Mouse (Mus musculus) heart, embryonic 11.5 days (tissue): ENCODE measurements at regions not wholly inside any gene's neighbourhood (a gene's known extent, or its start where the extent isn't known, plus 50 kb on each side); places are given as distances from the start of the nearest gene placed in this dataset.
A peak's percentile ranks its signal among the peaks of the same experiment; 100 is the strongest.

Experiments
- ATAC-seq: fragments of 200-750 bp; cut with Nextera tagmentation; replicated peaks from 2 replicates; pipeline ENCODE4 v1.8.0; 2017; ENCODE audit warnings: moderate library complexity; ENCODE audit not compliant: insufficient number of reproducible peaks, low FRiP score, low TSS enrichment
- H3K27ac ChIP-seq: fragments of 300-500 bp; sonication (generic); 2 replicates; pipeline ENCODE4 v1.5.1; 2014; ENCODE audit warnings: mild to moderate bottlenecking, low read depth, low read length
- H3K27me3 ChIP-seq: fragments of 300-500 bp; sonication (generic); 2 replicates; pipeline ENCODE4 v1.6.1; 2014; ENCODE audit warnings: mild to moderate bottlenecking, low read length, mixed read lengths; ENCODE audit not compliant: control insufficient read depth, insufficient read depth
- H3K36me3 ChIP-seq: fragments of 300-500 bp; sonication (generic); 2 replicates; pipeline ENCODE4 v1.6.1; 2014; ENCODE audit warnings: mild to moderate bottlenecking, low read length, moderate library complexity, mixed read lengths; ENCODE audit not compliant: control insufficient read depth, insufficient read depth
- H3K4me1 ChIP-seq: fragments of 300-500 bp; sonication (generic); 2 replicates; pipeline ENCODE4 v1.6.1; 2014; ENCODE audit warnings: low read length; ENCODE audit not compliant: control insufficient read depth, insufficient read depth
- H3K4me2 ChIP-seq: fragments of 300-500 bp; sonication (generic); 2 replicates; pipeline ENCODE4 v1.6.1; 2014; ENCODE audit warnings: mild to moderate bottlenecking, moderate library complexity
- H3K4me3 ChIP-seq: fragments of 300-500 bp; sonication (generic); 2 replicates; pipeline ENCODE4 v1.5.1; 2014; ENCODE audit warnings: low read depth, low read length
- H3K9ac ChIP-seq: fragments of 300-500 bp; sonication (generic); 2 replicates; pipeline ENCODE4 v1.6.1; 2014; ENCODE audit warnings: mild to moderate bottlenecking, low read depth, low read length, moderate library complexity
- H3K9me3 ChIP-seq: fragments of 300-500 bp; sonication (generic); replicated peaks from 2 replicates; pipeline ENCODE4 v1.6.1; 2016; ENCODE audit warnings: low read length; ENCODE audit not compliant: control insufficient read depth
- WGBS: fragments of 180-500 bp; shearing (Covaris S2); extraction: QIAGEN DNeasy Blood & Tissue Kit; methylation state at CpG from one replicate; pipeline ENCODE4 v1.1.7; 2014; ENCODE audit not compliant: insufficient replicate concordance; 5-methylcytosine and 5-hydroxymethylcytosine counted together

DNA sequence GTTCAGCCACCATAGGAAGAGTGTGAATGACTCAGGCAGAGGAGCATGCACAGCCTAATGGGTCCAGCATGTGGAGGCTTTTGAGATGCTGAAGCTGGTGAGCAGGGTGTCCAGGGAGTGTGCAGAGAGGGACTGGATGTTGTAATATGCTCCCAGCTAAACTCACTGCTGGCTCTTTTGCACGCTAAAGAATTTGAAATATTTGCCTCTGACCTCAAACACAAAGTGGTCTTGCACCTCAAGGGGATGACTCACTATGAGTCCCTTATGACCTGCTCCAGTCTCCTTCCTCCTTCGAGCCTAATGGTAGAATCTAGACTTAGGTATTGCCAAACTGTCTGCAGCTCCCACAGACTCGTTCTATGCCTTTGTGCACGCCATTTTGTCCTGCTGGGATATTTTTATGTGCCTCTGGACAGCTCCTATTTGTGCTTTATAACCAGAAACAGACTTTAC lies 55.0 kb upstream of the Slit3 start:
- no peak for ATAC-seq
- no peak overlapping the region for H3K4me3 ChIP-seq
- 55% methylated on average over 4 of the region's 4 CpGs for WGBS

DNA sequence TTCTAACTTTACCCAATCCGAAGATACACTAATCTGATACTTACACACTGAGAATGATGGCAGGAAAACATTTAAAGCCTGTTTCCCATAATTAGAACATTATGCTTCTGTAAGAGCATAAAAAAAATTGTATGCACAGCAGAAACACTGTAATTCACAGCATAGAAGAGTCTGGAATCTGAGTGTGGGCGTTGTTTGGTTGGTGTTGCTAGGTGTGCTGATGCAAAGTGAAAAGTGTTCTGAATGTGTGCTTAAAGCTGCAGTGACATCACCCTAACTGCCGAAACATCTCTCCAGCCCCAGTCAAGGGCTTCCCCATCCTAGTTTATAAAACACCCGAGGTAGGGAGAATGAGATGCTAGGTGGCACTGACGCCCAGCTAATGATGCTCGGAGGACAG lies 63.2 kb upstream of the Slit3 start:
- Histone ChIP-seq H3K4me3 (no peak overlapping the region), H3K4me2 (no peak overlapping the region), H3K27me3 (no peaks in the 10 kb centered on the region), H3K27ac (no peak overlapping the region), H3K9ac (no peak overlapping the region), H3K4me1 (peaks cover 8% of the 10 kb centered on the region; the same call in 1 of the 2 replicates), H3K36me3 (no peaks in the 10 kb centered on the region), H3K9me3 (no peaks in the 10 kb centered on the region)
- ATAC-seq: no peak
- WGBS: 79% methylated on average over 6 of the region's 6 CpGs

More for the DNA sequence above, 55.0 kb upstream of the Slit3 start:
- Histone ChIP-seq H3K4me2 (no peak overlapping the region), H3K27me3 (no peaks in the 10 kb centered on the region), H3K27ac (no peak overlapping the region), H3K9ac (no peak overlapping the region), H3K4me1 (peaks cover 4% of the 10 kb centered on the region; the same call in 1 of the 2 replicates), H3K36me3 (no peaks in the 10 kb centered on the region), H3K9me3 (no peaks in the 10 kb centered on the region)

DNA sequence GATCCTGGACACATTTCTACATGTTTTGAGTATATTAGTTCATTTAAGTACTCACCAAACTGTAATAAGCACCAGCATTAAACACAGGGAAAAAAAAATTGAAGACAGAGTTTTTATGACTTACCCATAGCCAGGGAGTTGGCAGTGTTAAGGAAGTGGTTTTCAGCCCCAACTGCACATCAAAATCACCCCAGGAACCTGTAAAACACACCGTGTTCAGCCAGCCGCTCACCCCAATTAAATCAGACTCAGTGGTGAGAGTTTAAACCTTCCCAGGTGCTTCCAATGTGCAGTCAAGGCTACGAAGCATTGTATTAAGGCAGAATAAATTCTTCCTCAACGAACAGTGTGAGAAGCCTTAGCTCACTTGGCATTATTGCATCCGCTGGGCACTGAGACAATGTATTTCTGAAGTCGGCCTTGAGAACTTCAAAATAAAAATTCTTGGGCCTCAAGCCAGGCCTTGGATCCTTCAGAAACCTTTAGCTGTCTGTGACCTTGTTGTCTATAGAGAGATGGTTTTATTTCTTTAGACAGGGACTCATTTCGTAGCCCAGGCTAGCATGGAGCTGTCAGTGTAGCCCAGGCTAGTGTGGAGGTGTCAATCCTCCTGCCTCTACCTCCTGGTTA lies 65.4 kb upstream of the Slit3 start:
- Histone ChIP-seq H3K4me1 (peaks cover 8% of the 10 kb centered on the region; the same call in 1 of the 2 replicates), H3K9me3 (no peaks in the 10 kb centered on the region), H3K27me3 (no peaks in the 10 kb centered on the region), H3K4me2 (no peak overlapping the region), H3K27ac (no peak overlapping the region), H3K9ac (no peak overlapping the region), H3K4me3 (no peak overlapping the region), H3K36me3 (no peaks in the 10 kb centered on the region)
- 87% methylated on average over 7 of the region's 7 CpGs for WGBS
- no peak for ATAC-seq

- H3K9me3 ChIP-seq: no peaks in the 10 kb centered on the region
- H3K27ac ChIP-seq: no peak overlapping the region
- ATAC-seq: no peak
- 30% methylated on average over 2 of the region's 2 CpGs for WGBS
- no peaks in the 10 kb centered on the region for H3K27me3 ChIP-seq
- H3K36me3 ChIP-seq: no peaks in the 10 kb centered on the region
- H3K4me1 ChIP-seq: peaks cover 8% of the 10 kb centered on the region; the same call in 1 of the 2 replicates
- no peak overlapping the region for H3K9ac ChIP-seq
- H3K4me3 ChIP-seq: no peak overlapping the region
- no peak overlapping the region for H3K4me2 ChIP-seq
Measured at GRCm38 (mm10) chr11:35053613-35053950, 67.4 kb upstream of the Slit3 start.

DNA sequence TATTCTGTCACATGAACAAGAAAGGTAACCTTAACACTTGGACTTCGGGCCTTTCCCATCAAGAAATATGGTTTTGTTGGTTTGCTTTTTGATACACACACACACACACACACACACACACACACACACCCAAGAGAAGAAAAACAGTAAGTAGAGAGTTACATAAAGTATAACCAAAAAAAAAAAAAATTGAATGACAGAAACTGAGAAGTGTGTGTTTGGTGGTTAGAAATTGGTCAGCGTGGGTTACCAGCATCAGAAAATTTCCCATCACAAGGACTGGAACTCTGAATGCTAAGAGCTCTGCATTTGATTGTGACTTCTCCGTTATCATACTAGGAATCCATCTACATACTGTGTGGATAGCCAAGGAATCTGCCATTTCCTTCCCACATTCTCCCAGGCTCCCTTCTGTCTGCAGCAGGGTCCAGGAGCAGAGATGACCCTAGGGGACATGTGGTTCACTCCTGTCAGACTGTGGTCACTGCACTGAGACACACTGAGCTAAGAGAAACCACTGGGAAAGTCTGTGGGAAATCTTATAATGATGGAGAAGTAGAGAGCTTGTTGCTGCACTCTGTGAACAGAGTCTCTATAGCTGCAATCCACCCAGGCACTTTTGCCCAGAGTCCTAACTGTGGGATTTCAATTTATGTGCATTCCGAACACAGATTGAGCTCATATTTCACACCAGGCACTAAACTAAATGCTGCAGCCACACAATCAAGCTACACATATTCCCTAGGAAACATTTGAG lies 68.0 kb upstream of the Slit3 start:
- no peaks in the 10 kb centered on the region for H3K36me3 ChIP-seq
- H3K27ac ChIP-seq: 0 out of 2 replicates have a peak overlapping the region, but pooled peaks have one; percentile 22
- H3K4me1 ChIP-seq: peaks cover 8% of the 10 kb centered on the region; the same call in 1 of the 2 replicates
- WGBS: 66% methylated on average over 4 of the region's 4 CpGs
- ATAC-seq: no peak
- H3K9me3 ChIP-seq: no peaks in the 10 kb centered on the region
- no peak overlapping the region for H3K4me3 ChIP-seq
- H3K27me3 ChIP-seq: no peaks in the 10 kb centered on the region
- H3K9ac ChIP-seq: no peak overlapping the region
- no peak overlapping the region for H3K4me2 ChIP-seq

DNA sequence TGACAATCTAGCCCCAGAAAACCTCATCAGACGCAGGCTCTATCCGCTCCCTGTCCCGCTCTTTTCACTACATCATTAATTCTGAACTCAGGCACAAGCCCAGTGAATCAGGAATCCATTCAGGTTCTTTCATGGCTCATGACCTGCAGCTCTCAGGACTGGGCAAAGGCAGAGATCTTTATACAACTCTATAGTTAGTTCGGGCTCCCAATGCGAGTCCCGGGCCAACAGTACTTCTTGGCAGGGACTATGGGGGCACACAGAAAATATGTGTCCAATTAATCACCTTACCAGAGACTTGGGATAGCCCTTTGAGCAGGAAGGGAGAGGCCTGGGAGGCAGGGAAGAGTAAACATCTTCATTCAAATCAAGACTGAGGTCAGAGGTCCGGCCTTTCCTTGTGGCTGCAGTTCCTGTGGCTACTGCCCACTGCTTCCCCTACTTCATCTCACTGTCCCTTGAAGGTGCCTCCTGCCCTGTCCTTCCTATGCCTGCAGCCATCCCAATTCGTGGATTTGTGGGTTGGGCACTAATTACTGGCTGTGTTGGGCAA lies 71.3 kb upstream of the Slit3 start:
- Histone ChIP-seq H3K27me3 (no peaks in the 10 kb centered on the region), H3K4me3 (no peak overlapping the region), H3K4me1 (peaks cover 8% of the 10 kb centered on the region; the same call in 1 of the 2 replicates), H3K9me3 (no peaks in the 10 kb centered on the region), H3K27ac (no peak overlapping the region), H3K4me2 (no peak overlapping the region), H3K36me3 (no peaks in the 10 kb centered on the region), H3K9ac (no peak overlapping the region)
- WGBS: 80% methylated on average over 8 of the region's 8 CpGs
- ATAC-seq: no peak

DNA sequence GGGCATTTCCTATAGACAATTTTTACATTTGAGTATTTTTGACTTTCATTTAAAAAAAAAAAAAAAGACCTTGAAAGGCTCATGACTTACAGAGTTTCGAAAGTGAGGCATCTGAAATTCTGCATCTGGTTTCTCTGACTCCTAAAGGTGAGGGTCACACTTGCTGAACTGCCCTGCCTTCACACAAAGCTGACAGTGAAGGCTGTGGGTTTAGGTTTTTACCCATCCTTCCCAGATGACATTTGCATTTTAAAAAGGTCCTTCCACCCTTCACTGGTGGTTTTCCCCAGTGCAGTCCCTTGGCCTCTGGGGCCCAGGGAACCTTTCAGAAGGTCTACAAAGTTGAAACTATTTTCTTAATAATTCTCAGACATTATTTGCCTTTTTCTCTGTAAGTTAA lies 76.4 kb upstream of the Slit3 start:
- H3K4me1 ChIP-seq: no peaks in the 10 kb centered on the region
- no peak overlapping the region for H3K27ac ChIP-seq
- ATAC-seq: no peak
- no peak overlapping the region for H3K9ac ChIP-seq
- no peak overlapping the region for H3K4me2 ChIP-seq
- H3K36me3 ChIP-seq: no peaks in the 10 kb centered on the region
- H3K27me3 ChIP-seq: no peaks in the 10 kb centered on the region
- WGBS: 82% methylated on average over 1 of the region's 1 CpGs
- H3K9me3 ChIP-seq: no peaks in the 10 kb centered on the region
- no peak overlapping the region for H3K4me3 ChIP-seq

DNA sequence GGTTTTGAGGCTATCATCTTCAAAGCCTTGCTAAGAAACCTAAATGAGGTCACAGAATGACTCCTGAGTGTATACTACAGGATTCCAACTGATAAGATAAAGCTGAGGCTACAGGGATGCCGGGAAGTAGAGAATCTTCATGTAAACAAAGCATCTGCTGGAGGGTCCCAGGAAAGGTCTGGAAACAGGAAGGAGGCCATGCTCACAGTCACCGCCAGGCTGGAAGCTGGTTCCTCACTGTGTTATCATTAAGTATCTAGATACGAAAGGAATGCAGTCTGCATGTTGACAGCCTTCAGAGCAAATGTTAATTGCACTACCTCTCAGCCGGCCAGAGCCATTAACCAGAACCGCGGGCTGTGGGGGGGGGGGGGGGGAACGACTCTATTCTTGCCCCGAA lies 96.6 kb upstream of the Slit3 start:
- H3K4me3 ChIP-seq: no peak overlapping the region

More for the DNA sequence above, 96.6 kb upstream of the Slit3 start:
- Histone ChIP-seq H3K4me1 (peaks cover 14% of the 10 kb centered on the region), H3K36me3 (no peaks in the 10 kb centered on the region), H3K27ac (no peak overlapping the region), H3K4me2 (peak overlapping the region; percentile 38), H3K9me3 (0 out of 2 replicates have a peak, but pooled peaks cover 2% of the 10 kb centered on the region), H3K9ac (no peak overlapping the region), H3K27me3 (no peaks in the 10 kb centered on the region)
- no peak for ATAC-seq
- WGBS: 2% methylated on average over 7 of the region's 8 CpGs
